Mouse (Mus musculus) layer of hippocampus, postnatal 14 days (tissue): Measurements from ENCODE around the gene Rspo4. TPM values are rescaled to one million over a fixed set of nuclear protein-coding genes. Genes with fewer than 3 reads are reported as not detected.

Experiments
- DNase-seq, 2 experiments: peaks; one replicate each; pipeline ENCODE4 v3.0.0; 2021 to 2022; ENCODE audit warnings: low spot score in 2 of 2, mixed read lengths in 1 of 2
- total RNA-seq, 2 experiments: library from RNA; stranded (reverse); gene quantifications; 2 replicates each; pipeline ENCODE4 v1.2.3; 2021

Gene Rspo4
- total RNA-seq, 2 experiments from 2014 or later, result not detected

DNA sequence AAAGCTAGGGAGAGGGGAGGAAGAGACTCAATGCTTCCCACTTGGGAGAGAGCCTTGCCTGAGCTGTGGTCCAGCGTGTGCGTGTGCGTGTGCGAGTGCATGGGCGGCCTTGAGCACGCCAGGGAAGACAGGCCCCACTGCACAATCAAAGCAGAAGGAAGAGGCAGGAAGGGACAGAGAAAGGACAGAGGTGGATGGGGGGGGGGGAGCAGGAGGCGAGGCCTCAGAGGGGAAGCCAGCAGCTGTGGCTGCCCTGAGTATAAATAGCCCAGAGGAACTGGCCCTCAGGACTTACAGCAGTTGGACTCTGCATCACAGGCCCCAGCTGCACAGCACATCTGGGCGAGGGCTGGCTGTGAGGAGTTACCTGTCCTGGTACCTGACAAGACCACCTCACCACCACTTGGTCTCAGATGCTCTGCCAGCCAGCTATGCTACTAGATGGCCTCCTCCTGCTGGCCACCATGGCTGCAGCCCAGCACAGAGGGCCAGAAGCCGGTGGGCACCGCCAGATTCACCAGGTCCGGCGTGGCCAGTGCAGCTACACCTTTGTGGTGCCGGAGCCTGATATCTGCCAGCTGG, 68.3 kb downstream of the Rspo4 start, which contains the start of gene Angpt4:
Gene Angpt4, plus strand, starts transcription at position 292 of the 582 bp plus-strand sequence.
- DNase-seq, result no peak

DNA sequence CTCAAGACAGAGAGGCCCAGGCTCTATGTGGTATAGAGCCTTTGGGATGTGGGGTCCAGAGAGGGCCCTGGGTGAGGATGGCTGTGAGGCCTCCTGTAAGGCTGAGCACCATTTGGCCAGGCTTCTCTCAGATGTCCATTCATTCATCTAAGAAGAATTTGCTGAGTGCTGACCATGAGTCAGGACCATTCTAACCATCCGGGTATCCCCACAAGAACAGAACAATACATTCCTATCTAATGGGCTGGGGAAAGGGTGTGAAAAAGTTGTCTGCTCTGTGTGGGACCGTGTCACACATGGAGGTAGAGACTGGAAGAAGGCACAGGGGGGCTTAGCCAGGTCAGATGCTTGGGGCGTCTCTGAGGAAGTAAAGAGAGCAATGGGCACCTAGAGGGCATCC, 69.0 kb downstream of the Rspo4 start:
- DNase-seq, result no peak

DNA sequence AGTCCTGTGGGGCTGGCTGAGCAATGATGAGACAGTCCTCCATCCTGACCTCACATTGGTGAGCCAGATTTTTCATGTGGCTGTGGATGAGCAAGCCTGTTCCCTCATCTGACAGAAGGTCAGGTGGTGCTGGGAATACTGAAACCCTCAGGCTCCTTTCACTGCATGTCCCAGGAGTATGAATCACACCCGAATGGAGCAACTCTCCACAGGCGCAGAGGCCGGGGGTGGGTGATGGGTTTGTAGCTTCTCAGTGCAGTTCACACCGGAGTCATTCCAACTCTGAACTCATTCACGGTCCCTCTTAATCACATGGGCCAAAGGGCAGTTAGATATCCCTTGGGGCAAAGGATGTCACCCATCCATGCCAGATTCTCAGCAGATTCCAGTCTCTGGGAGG, 71.4 kb downstream of the Rspo4 start:
- DNase-seq, result no peak

GRCm38 (mm10) chr2:151915111-151915510, 72.4 kb downstream of the Rspo4 start:
- no peak for DNase-seq

GRCm38 (mm10) chr2:151916061-151916831, 73.5 kb downstream of the Rspo4 start:
- DNase-seq, result no peak

GRCm38 (mm10) chr2:151919140-151919539, 76.4 kb downstream of the Rspo4 start:
- no peak for DNase-seq

- DNase-seq, result no peak
These were observed 78.3 kb downstream of the Rspo4 start for GRCm38 (mm10) chr2:151921068-151921467.

DNA sequence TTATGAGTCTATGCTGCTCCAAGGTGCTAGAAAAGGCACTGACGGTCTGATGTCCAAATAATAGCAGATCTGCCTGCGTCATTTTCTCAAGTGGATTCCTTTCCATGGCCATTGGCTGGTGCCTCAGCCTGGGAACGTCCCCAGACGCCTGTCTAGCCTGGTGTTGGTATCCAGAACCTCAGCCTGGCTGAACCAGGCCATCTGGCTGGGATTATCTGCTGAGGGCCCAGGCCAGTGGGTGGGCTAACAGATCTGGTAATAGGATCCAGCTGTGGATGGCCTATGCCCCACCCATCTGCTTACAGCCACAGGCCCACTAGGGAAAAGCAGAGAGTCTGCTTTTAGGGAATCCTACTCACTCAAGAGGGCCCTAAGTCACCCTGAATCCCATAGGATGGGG, 78.9 kb downstream of the Rspo4 start:
- DNase-seq, result no peak

Other genes starting within 250 kb of the Rspo4 start
- gene Snph, start 210.3 kb upstream of the Rspo4 start, total RNA-seq, result 100 to 1,000 TPM; 303 to 326 TPM
- 1 to 10 TPM in 1 of 2 experiments, under 1 TPM in 1; 0.69 to 1.2 TPM for gene Rad21l, start 174.4 kb upstream of the Rspo4 start, total RNA-seq
- gene Tmem74b, start 140.9 kb upstream of the Rspo4 start, total RNA-seq, result 1 to 10 TPM; 4.5 to 6.3 TPM
- gene Psmf1, start 98.7 kb upstream of the Rspo4 start, total RNA-seq, result 10 to 100 TPM; 38.2 to 38.5 TPM
- gene Angpt4, start 68.3 kb downstream of the Rspo4 start, total RNA-seq, result under 1 TPM; 0.14 to 0.52 TPM
- gene Fam110a, start 137.3 kb downstream of the Rspo4 start, total RNA-seq, result 1 to 10 TPM; 8.2 to 9.5 TPM
- 1 to 10 TPM; 3.2 to 3.7 TPM for gene Slc52a3, start 153.6 kb downstream of the Rspo4 start, total RNA-seq
- 10 to 100 TPM; 25.6 to 27.7 TPM for gene Scrt2, start 238.6 kb downstream of the Rspo4 start, total RNA-seq